In the genomic region with DNA sequence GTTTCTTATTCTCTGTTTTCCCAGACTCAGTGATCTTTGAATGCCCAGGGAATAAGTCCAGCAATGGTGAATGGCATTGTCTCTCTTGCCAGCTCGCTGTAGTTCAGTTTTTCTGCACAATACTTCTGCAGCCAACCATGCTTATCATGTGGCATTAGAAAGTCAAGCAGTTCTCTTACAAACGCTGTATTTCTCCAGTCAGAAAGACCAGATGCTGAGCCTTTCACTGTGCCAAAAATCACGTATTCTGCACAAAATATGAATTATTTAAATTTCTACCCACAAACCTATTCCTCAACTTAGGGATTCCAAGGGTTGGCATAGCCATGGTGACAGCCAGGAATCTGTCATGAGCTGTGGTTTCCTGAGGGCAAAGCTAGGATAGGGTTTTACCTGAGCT, we compare ENCODE assay signal across 27 mouse cellular contexts.
"Had no signal": no experiment of that assay in that cellular context is flagged by ENCODE, and none has a peak within 500 bp of the region (broad histone marks: within the 10 kb centered on the region; RNA-seq: fewer than 3 reads in every experiment).

No protein-coding gene starts in this region.

- H3K27ac ChIP-seq: gastrocnemius, adult 2 months; heart, embryonic 10.5 days; hindbrain, embryonic 10.5 days; hindbrain, embryonic 12.5 days; hindbrain, embryonic 14.5 days; intestine, embryonic 15.5 days; layer of hippocampus, adult 2 months; left cerebral cortex, adult 2 months; limb, embryonic 13.5 days; limb, embryonic 15.5 days; liver, embryonic 12.5 days; liver, embryonic 14.5 days had no signal

- H3K4me2 ChIP-seq: heart, embryonic 12.5 days; hindbrain, embryonic 12.5 days; hindbrain, embryonic 14.5 days; intestine, embryonic 15.5 days; limb, embryonic 13.5 days; limb, embryonic 15.5 days; liver, embryonic 12.5 days had no signal

- DNase-seq: gastrocnemius, adult 2 months; gastrocnemius, postnatal 10 days; gastrocnemius, postnatal 25 days; heart, adult 18-20 months; heart, postnatal 10 days; heart, postnatal 4 days; kidney, adult 18-20 months; kidney, adult 8-10 months; kidney, postnatal 10 days; kidney, postnatal 25 days; kidney, postnatal 4 days; left cerebral cortex, postnatal 4 days had no signal

- H3K36me3 ChIP-seq: heart, embryonic 10.5 days; heart, embryonic 12.5 days; hindbrain, embryonic 10.5 days; hindbrain, embryonic 12.5 days; intestine, embryonic 15.5 days; limb, embryonic 13.5 days; limb, embryonic 15.5 days; liver, embryonic 12.5 days had no signal

- H3K9me3 ChIP-seq: heart, embryonic 10.5 days; heart, embryonic 12.5 days; hindbrain, embryonic 10.5 days; hindbrain, embryonic 12.5 days; intestine, embryonic 15.5 days; limb, embryonic 13.5 days; limb, embryonic 15.5 days; liver, embryonic 12.5 days had no signal

- H3K9ac ChIP-seq: heart, embryonic 12.5 days; hindbrain, embryonic 12.5 days; hindbrain, embryonic 14.5 days; intestine, embryonic 15.5 days; limb, embryonic 13.5 days; limb, embryonic 15.5 days; liver, embryonic 12.5 days; liver, embryonic 14.5 days had no signal

- ATAC-seq: hindbrain, embryonic 16.5 days; inflammation-experienced regulatory T-cells, adult 6 months; intestine, embryonic 15.5 days; intestine, postnatal 0 days; liver, embryonic 12.5 days had no signal

- H3K27me3 ChIP-seq: heart, embryonic 12.5 days; hindbrain, embryonic 12.5 days; intestine, embryonic 15.5 days; limb, embryonic 13.5 days; limb, embryonic 15.5 days; liver, embryonic 12.5 days had no signal

- H3K4me3 ChIP-seq: gastrocnemius, adult 2 months; heart, embryonic 10.5 days; heart, embryonic 12.5 days; hindbrain, embryonic 10.5 days; hindbrain, embryonic 12.5 days; intestine, embryonic 15.5 days; layer of hippocampus, adult 2 months; left cerebral cortex, adult 2 months; limb, embryonic 13.5 days; limb, embryonic 15.5 days; liver, embryonic 12.5 days had no signal

- H3K4me1 ChIP-seq: heart, embryonic 10.5 days; heart, embryonic 12.5 days; intestine, embryonic 15.5 days; limb, embryonic 13.5 days; limb, embryonic 15.5 days; liver, embryonic 12.5 days had no signal
